Comparison of ENCODE assay signal across 9 mouse cellular contexts in genomic region chr16:17561128-17561750, GRCm38 (mm10). TPM values are rescaled to one million over a fixed set of nuclear protein-coding genes. Genes with fewer than 3 reads are reported as not detected.
DNase-seq lines count a peak whose midpoint lies in the region; ATAC-seq and TF ChIP-seq lines count a peak whose summit lies in the region.
"Had no signal": no experiment of that assay in that cellular context is flagged by ENCODE, and none has a peak within 500 bp of the region (broad histone marks: within the 10 kb centered on the region; RNA-seq: fewer than 3 reads in every experiment).

Lrrc74b (minus strand) TSS chr16:17561247.

- intact Hi-C loops in left cerebral cortex, adult 2 months (cut with DNase I), result no loop called here

- ATAC-seq in heart, embryonic 16.5 days (replicated peaks; ENCODE audit: extremely low read depth, insufficient read depth, low FRiP score), result peak; percentile 79

- no peak for DNase-seq in left cerebral cortex, adult 2 months (ENCODE audit: extremely low spot score in 1 of 2, low spot score in 2 of 2)
- DNase-seq in left cerebral cortex, adult 18-20 months (ENCODE audit: low spot score in 2 of 2), result no peak
- peak; percentile 83 for DNase-seq in fibroblast of lung, adult 2 months (ENCODE audit: low read depth)
- peak; percentile 75 for DNase-seq in kidney, postnatal 10 days
- DNase-seq in testis, postnatal 10 days (ENCODE audit: low spot score), result peak; percentile 84
- no peak for DNase-seq in thymus, postnatal 10 days (ENCODE audit: low spot score in 2 of 2)

- H3K27me3 ChIP-seq in heart, embryonic 16.5 days (ENCODE audit: control insufficient read depth, insufficient read depth, low read length), result peaks cover 7% of the 10 kb centered on the region

- H3K4me1 ChIP-seq in heart, embryonic 16.5 days (ENCODE audit: control insufficient read depth, insufficient read depth, low read length), result peaks cover 21% of the 10 kb centered on the region

- no peak for TF ChIP-seq CTCF in left cerebral cortex, adult 2 months (IDR thresholded peaks at IDR 0.05)

- no peaks in the 10 kb centered on the region for H3K79me2 ChIP-seq in macrophage (ENCODE audit: inconsistent target)

- H3K9ac ChIP-seq in heart, embryonic 16.5 days (ENCODE audit: low read length), result peak within 1 kb of the TSS; percentile 58

- peak within 1 kb of the TSS; percentile 21 for H3K4me3 ChIP-seq in left cerebral cortex, adult 2 months
- peak within 1 kb of the TSS; percentile 50 for H3K4me3 ChIP-seq in heart, embryonic 16.5 days (ENCODE audit: low read length)
- no peak within 1 kb of the TSS for H3K4me3 ChIP-seq in macrophage (ENCODE audit: inconsistent target)

- H3K4me2 ChIP-seq in heart, embryonic 16.5 days (ENCODE audit: low read depth, low read length), result peak within 1 kb of the TSS; percentile 81

- no peaks in the 10 kb centered on the region for H3K9me3 ChIP-seq in heart, embryonic 16.5 days (replicated peaks; ENCODE audit: control insufficient read depth, low read length)

- no peaks in the 10 kb centered on the region for H3K36me3 ChIP-seq in heart, embryonic 16.5 days (ENCODE audit: control insufficient read depth, insufficient read depth)
- H3K36me3 ChIP-seq in macrophage (ENCODE audit: inconsistent target), result no peaks in the 10 kb centered on the region

- peak within 1 kb of the TSS; percentile 60 for H3K27ac ChIP-seq in left cerebral cortex, adult 2 months
- peak within 1 kb of the TSS; percentile 53 for H3K27ac ChIP-seq in heart, embryonic 16.5 days (ENCODE audit: low read length)
- 0 out of 2 replicates have a peak within 1 kb of the TSS, but pooled peaks have one; percentile 12 for H3K27ac ChIP-seq in macrophage

- 2% methylated on average over 22 of the region's 22 CpGs for WGBS in heart, embryonic 16.5 days
- WGBS in macrophage (ENCODE audit: missing documents), result 24% methylated on average over 22 of the region's 22 CpGs

RNA-seq across cellular contexts. Expression of gene Lrrc74b, which starts in this region (rescaled TPM):
- 1 to 10 TPM in 1 of 2 experiments, under 1 TPM in 1; 0.68 to 1.1 TPM for total RNA-seq in left cerebral cortex, adult 2 months (2021)
- total RNA-seq in left cerebral cortex, adult 18-20 months (2021), result 1 to 10 TPM in 1 of 2 experiments, under 1 TPM in 1; 0.33 to 1.1 TPM
- 0.58 and 0.60 TPM in 2 replicates for polyA plus RNA-seq in heart, embryonic 16.5 days (2015; fragmentation: Nextera tagmentation; extraction: Ambion mirVana)
- total RNA-seq in macrophage (2018; cell fraction: chromatin; rRNA removed), result not detected
- not detected for total RNA-seq in macrophage (2018; cell fraction: cytosol; rRNA removed)
- under 1 TPM in 1 of 26 experiments, not detected in 25; 0.28 TPM for total RNA-seq in macrophage (2018; cell fraction: nucleus; rRNA removed)
- not detected in 3 replicates for polyA plus RNA-seq in macrophage (2018)
- total RNA-seq: CH12.LX had no signal

Comparison
In these comparisons a context has a peak if more than half of its experiments do, and no peak if none do; other contexts are left out.
1. Peak in ATAC-seq, H3K4me3 ChIP-seq, H3K27ac ChIP-seq, H3K9ac ChIP-seq and H3K4me2 ChIP-seq in heart, embryonic 16.5 days; RNA of the gene not detected or under 1 TPM.
2. DNase-seq: peak in fibroblast of lung, adult 2 months (single experiment), kidney, postnatal 10 days (single experiment) and testis, postnatal 10 days (single experiment); none in left cerebral cortex, adult 2 months (0 of 2), left cerebral cortex, adult 18-20 months (0 of 2) and thymus, postnatal 10 days (0 of 2).
3. Peak in every context shown above with its lines, with median percentiles within 50 percentile points of each other: H3K27ac ChIP-seq.